Mouse (Mus musculus) forelimb bud, embryonic 11.5 days (tissue): Measurements from ENCODE around the gene Mmab.

Experiments used
- DNase-seq: peaks from one replicate; pipeline ENCODE4 v3.0.0-alpha.2; 2012; ENCODE audit warnings: low read depth, low spot score

Mmab gene

DNA sequence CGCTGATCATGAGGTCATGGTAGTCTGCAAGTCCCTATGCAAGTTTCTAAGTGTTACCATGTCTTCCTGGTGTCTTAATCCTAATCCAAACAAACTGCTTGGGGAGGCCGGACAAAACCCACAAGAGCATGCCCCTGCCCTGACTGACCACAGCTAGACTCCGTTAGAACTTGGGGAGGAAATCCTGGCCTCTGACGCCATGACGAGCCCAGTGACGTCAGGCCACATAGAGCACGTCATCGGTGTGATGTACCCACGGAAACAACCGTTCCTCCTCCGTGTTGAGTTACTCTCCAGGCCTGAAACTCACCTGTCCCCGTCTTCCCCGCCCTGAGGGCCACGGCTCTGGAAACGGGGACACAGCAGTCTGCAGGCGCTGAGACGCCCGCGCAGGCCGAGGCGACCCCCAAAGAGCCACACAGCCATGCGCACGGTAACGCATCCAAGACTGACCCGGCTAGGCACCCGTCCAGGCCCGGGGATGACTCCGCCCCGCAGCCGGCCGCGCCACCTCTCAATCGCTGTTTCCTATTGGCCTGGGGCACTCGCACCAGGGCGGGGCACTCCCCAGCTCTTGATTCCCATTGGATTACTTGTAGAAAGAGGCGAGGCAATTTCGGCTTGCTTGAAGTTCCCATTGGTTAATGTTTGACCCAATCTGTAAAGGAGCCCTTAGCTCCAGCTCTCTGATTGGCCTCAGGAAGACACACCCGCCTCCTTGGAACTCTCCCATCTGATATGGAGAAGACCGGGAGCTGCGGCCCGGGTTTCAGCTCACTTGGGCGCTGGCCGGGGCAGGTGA, at the start of gene Mmab, which contains the start of gene Mvk:
Mmab (minus strand) TSS at position 495 of the 802 bp plus-strand sequence.
Mvk (plus strand) TSS at position 704 of the 802 bp plus-strand sequence.
- peak; percentile 98 for DNase-seq

DNA sequence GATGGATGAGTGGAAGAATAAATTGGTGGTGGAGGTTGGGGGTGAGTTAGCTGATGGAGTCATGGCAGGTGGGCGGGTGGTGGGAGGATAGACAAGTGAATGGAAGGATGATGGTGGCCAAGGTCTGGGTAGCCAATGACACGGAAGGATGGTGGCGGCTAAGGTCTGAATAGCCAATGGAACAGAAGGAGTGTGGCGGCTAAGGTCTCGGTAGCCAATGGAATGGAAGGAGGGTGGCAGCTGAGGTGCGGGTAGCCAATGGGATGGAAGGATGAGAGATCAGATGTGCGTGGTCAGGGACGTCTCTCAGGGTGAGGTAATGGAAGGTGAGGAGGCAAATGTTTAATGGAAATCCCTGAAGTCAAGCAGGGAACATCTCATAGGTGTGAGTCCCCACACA, 46.4 kb upstream of the Mmab start:
- no peak for DNase-seq

DNA sequence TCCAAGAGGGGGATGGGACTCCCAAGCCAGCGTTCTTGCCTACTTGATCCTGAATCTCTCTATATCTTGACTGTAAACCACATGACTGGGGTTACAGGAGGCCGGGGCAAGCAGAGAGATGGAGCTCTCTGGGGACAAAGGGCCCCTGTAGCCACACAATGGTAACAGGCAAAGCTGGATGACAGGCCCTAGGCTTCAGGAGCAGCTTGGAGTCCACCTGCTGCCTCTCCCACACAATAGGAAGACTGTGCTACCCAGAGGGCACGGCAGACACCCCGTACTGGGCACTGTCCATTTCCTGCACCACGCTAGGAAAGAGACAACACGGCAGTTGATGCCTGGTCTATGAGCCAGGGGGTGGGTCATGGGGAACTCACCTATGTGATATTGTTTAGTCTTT, 45.7 kb upstream of the Mmab start:
- no peak for DNase-seq

DNA sequence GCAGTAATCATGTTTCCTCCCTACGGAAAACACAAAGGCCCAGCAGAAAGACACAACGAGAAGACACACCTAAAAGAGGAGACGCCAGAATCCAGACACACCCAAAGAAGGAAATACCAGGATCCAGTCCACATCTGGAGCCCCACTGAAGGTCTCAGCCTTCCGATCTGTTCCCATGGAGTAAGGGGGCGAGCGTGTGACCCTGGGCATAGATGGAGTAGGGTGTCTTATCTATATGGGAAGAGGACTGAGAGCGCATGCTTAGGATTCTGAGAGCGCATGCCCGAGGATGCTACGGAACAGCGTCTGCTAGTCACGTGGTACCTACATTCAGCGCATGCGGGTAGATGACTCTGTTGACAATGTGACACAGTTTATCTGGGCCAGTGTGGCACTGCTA, 41.8 kb upstream of the Mmab start:
- no peak for DNase-seq

DNA sequence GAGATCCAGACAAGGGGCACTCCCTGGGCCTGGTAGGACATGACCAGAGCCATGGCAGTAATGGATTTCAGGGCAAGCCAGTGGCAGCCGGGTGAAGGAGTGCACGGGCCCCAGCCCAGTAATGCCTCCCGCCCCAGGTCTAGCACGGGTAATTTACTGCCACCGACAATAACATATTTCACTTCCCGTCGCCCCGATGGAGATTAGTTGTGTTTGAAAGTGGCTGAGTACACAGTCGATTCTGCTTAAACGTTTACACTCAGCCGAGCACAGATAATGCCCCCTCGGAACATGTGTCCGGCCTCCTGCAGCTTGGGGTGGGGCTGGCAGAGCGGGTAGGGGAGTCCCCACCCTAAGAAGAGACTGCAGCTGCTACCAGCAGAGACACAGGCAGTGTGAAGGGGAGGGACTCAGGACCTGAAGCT, 38.7 kb upstream of the Mmab start:
- DNase-seq, result no peak

DNA sequence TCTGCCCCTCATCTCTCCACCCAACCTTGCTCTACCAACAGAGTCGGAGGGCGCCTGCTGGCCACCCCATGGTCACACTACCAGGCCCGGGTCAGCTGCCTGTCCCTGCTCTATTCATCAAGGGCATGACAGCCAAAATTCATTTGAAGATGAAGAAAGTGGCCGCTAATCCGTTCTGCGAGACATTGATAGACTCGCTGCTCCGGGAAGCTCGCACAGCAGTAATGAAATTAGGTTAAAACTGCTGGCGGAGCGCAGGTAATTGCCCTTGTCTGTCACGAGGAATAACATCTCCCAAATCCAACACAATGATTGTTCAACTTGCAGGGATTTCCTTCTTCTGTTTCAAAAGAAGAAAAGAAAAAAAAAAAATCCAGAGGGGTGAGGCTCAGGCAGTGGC, 34.4 kb upstream of the Mmab start:
- DNase-seq, result no peak

DNA sequence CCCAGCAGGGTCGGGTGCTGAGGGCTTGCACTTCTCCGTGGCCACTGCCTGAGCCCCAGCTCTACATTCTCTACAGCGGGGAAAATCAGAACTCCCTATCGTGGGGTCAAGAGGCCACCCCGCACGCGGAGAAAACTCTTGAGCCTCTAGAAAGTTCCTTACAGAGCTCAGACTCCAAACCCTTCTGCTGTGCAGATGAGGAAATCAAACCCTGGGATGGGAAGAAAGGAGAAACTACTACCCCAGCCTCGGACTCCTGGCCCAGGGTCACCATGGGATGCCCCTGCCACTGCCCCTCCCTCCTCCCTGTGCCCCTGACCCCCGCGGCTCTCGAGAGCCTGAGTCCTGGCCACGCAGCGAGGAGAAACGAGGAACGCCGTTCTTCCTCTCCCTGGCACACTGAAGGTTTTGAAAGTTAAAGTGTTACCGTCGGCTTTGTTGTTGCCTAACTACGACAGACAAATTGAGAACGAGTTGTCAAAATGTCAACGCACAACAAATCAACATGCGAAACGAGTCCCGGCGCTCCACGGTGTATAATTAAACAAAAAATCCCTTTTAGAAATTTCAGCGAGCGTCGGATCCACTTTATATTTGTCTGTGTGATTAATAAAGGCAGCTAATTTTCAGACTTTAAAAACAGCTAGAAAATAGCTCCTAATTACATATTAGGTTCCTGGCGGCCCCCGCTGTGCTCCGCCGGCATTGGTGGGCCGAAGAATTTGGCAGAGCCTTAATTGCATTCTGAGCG, 31.1 kb upstream of the Mmab start:
- no peak for DNase-seq

DNA sequence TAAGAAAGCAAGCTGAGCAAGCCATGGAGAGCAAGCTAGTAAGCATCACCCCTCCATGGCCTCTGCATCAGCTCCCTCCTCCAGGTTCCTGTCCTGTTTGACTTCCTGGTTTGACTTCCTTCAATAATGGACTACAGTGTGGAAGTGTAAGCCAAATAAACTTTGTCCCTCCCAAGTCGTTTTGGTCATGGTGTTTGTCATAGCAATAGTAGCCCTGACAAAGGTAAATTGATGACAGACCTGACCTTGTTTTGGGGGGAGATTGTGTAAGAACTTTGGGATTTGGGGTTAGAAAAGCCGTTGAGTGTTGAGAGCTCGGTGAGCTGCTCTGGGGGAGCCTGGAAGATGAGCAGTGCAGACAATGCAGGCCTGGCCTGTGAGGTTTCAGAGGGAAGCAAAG, 26.5 kb upstream of the Mmab start:
- no peak for DNase-seq

DNA sequence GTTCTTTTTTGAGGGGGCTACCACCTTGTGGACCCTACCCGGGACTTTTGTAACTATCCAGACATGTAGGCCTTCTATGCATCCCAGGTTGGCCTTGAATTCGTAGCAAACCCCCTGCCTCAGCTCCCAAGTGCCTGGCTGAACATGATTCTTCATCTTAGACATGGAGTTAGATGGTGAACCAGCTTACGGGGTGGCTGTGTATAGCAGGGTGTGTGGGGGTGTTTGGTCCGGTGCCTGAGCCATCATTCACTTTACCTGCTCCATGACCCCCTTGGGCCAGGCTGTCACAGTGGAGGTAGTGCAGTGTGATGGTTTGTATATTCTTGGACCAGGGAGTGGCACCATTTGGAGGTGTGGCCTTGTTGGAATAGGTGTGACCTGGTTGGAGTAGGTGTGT, 24.1 kb upstream of the Mmab start:
- no peak for DNase-seq

DNA sequence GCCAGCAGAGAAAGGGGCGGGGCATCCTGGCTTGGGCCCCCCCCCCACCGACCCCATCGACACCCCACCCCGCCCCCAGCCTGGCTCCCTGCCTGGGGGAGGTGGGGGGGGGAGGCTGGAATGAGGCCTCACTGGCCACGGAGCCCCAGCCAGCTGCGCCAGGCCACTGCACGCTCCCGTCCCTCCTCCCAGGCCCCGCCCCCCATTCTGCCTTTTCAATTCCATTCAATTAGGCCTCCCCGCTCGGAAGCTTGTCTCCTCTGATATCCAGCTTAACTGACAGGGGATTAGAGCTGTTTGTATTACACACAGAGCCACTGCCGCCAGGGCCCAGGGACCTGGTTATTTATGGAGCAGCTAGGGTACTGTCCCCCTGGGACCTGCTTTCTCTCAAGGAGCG, 23.6 kb upstream of the Mmab start:
- peak; percentile 70 for DNase-seq

DNA sequence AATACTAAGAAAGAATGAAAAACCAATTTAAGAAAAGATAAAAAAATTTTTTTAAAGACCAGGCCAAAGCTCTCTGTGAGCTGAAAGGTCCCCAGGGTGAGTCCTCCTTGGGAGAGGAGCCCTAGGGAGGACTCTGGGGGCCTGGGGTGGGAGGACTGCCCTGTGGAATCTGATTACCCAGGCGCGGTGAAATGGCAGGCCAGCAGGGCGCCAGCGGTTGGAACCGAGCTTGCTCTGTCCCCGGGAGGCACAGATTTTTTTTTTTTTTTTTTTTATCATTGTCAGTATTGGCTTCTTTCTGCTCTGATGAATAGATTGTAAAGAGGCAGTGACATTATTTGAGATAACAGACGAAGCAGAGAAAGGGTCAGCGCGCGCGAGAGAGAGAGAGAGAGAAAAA, 23.2 kb upstream of the Mmab start:
- no peak for DNase-seq

DNA sequence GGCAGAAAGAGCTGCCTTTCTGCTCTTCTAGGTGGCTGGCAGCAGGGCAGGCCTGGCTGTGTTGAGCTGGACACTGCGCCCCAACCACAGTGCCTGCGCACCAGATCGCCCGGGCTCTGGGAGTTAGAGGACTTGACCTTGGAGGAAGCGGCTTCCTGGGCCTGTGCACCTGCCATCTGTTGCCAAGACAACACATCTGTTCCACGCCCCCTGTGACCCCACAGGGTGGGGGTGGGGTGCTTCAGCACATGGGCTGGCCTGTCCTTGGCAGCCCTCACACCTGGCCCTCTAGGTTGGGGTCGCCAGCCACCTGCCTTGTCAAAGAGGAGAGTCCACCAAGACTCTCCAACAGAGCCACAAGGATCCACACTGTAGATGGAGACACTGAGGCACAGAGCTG, 21.8 kb upstream of the Mmab start:
- no peak for DNase-seq

DNA sequence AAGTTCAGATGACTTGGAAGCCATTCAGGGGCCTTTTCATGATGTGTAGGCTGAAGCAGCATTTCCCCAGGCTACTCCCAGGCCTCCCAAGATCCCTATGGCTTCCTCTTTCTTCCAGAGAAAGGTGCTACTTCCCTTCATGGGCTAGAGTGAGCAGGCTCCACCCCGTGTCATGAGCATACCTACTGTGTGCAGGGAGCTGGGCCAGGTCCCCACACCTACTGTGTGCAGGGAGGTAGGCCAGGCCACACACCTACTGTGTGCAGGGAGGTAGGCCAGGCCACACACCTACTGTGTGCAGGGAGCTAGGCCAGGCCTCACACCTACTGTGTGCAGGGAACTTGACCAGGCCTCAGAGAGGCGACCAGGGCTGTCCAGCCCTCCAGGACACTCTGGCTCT, 20.7 kb upstream of the Mmab start:
- no peak for DNase-seq

DNA sequence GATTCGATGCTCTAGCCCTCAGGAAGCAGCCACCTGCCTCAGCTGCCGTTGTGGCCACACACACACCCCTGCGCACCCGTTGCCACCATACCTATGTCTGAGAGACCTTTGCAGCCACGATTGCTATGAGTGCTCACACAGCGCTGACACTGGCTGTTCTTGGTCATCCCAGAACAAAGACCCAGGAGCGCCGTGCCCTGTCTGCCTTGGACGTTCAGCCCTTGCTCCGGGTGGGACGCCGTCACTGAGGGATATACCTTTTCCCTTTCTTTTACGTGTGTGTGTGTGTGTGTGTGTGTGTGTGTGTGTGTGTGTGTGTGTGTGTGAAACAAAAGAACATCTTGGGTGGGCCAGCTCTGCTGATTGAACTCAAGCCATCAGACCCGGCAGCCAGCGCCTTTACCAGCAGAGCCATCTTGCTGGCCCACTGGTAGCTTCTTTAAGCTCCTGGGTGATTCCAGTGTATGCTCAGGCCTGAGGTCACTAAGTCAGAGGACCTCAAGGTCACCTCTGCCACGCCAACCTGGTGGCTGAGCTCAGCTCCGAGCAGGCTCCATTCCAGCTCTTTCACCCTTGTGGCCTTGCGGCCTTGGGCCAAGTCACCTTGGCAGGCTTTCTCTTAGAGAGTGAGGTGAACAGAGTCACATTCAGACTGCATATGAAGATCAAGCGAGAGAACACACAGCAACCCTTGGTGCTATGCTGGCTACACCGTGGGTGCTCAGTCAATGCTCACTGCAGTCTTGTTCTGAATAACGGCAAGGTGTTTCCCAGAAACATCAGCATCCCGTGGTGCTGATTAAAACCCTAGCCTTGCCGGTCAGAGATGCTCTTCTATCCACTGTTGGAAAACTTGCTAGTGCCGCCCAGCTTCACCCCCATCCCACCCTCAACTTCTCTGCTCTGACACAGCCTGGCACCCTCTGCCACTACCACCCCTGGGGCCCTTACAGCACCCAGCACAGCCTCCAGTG, 18.5 kb upstream of the Mmab start:
- DNase-seq, result no peak

DNA sequence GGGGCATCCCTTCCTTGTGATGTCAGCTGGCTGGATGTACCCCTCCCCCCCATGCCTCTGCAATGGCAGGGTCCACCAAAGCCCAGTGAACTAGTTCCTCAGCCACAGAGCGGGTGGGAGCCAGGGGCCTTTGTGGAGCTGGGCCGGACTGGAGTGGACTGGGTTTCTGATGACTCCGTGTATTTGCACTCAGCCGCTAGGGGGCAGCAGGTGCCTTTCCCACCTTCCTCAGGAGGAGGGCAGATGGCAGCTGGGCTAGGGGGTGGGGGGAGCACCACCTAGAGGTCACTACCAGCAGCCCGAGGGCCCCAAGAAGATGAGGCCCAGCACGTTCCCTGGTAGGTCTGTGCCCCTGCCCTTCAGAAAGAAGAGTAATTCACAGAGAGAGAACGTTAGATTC, 17.4 kb upstream of the Mmab start:
- DNase-seq, result peak; percentile 80

DNA sequence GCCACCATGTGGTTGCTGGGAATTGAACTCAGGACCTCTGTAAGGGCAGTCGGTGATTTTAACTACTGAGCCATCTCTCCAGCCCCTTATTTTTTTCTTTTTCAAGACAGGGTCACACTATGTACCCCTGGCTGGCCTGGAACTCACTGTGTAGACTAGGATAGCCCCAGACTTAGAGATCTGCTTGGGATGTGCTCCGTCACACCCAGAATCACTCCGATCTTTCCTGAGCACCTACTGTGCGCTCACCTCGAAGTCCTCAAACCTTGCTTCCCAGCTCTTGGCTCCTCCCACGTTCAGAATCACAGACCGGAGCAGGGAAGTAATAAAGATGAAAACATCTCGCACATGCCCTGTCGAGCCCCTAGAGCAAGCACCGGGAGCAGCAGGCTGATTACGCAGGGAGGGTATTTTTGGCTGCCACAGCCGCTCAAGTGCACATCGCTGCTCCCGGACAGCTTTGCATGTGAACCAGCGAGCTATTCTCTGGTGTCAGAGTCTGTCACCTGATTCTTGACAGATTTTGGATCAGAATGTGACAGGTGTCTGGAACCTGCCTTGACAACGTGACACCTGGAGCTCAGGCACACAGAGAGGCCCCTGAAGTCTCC, 13.2 kb upstream of the Mmab start:
- DNase-seq, result no peak

DNA sequence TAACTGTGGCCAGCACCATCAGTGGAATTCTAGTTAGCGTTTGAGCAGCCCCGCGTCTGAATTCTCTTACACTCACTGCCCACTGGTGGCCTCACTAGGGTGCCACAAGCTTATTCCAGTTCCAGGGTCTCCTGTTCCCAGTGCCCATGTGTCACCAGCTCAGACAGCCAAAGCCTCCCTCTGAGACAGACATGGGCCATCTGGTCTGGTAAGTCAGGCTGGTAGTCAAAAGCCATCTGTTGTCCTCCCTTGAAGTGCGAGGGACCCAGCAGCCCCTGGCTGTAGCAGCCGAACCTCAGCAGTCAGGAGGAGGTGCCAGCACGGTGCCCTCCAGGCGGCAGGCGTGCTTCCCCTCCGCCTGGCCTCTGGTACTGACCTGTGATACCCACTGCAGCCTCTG, 12.4 kb upstream of the Mmab start:
- no peak for DNase-seq

DNA sequence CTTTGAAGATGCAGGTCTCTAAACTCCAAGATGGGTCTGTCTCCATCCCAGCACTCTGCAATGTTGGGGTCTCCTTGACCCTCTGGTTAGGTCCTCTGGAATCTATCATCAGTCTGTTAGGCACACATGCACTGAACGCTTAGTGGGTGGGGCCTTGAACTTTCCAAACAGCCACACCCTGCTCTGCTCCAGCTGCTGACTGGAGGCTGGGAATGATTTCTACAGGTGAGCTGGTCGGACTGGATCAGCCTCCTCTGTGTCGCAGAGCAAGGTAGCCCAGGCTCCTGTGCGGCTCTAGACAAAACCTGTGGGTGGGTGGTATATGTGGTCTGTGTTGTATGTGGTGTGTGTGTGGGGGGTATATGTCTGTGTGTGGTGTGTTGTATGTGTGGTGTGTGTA, 5.2 kb upstream of the Mmab start:
- DNase-seq, result no peak

DNA sequence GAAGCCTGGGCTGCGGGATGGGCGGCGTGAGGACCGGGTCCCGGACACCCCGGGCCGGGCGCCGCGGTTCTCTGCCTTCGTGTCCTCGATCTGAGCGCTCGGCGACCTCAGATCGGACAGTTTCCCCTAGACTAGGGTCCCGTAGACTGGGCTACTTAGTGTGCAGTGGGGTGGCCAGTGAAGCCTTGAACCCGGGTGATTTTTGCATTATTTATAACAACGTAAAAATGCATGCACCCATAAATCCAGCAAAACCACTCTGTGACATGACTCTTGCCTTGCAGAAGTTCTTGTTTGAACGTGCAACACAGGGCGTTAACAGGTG, 470 bp upstream of the Mmab start:
- no peak for DNase-seq

DNA sequence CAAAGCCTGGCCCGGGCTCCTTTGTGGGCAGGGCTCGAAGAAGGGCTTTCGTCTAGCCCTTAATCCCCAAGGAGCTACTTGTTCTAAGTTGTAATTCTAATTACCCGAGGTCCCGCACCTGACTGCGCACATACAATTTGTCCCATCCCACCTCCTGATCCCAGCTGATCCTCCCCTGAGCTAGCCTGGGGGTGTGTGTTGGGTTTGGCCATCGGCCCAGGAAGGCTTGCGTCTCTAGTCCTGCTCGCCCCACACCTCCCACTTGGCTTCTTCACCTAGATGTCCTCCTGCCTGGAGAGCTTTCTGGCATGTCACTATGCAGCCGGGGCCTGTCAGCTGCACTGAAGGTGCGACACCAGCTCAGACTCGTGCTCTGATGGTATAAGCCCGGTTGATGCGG, 8.3 kb downstream of the Mmab start:
- no peak for DNase-seq

DNA sequence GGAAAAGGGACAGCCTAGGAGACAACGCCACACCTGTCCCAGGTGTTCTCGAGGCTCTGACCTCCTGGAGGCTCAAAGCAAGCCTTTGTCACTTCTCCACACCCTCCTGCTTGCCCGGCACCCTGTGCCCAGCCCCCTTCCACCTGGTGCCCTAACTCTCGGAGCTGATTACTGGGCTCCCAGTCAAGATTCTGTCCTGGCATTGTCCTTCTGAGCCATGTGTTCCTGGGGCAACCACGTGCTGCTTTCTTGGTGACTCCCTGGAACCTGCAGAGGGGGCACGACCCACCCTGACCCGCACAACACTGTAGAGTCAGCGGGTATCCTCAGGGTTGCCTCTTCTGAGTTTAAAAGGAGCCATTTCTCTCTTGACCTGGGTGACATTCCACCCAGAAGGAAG, 9.5 kb downstream of the Mmab start:
- no peak for DNase-seq

DNA sequence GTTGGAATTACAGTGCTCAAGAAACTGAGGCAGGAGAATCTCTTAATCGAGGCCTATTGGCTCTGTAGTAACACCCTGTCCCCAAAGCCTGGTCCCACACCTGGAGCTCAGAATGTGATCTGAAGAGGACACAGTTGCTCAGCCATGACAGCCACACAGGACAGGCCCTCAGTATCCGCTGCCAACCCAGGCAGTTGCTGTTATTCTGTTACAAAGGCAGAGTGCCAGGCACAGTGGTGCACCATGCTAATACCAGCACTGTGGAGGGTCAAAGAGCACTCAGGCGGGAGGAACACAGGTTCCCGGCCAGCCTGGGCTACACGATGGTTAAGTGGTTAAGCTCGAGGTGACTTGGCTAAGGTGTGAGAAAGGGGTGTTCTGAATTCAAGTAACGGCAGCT, 14.1 kb downstream of the Mmab start:
- no peak for DNase-seq
